Comparison of ENCODE assay signal across 15 mouse cellular contexts in the genomic region with DNA sequence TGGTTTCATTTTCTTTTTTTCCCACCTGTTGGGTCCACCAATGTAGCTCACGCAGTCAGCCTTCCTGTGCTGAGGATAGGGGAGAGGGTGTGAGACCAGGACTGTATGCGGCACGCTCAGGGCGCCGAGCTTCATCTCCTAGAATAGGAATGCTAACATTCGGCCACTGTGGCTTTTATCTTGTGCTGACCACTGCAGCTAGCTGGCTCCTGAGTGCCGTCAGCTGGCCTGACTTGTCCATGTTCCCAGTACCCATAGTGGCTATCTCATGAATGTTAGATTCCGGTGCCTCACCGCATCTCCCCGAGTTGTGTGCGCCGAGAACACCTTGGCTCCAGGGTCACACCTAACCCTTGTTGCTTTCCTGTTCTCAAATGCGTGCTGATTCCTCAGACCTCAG.
DNase-seq lines count a peak whose midpoint lies in the region; ATAC-seq and TF ChIP-seq lines count a peak whose summit lies in the region.
"Had no signal": no experiment of that assay in that cellular context is flagged by ENCODE, and none has a peak within 500 bp of the region (broad histone marks: within the 10 kb centered on the region; RNA-seq: fewer than 3 reads in every experiment).

No protein-coding gene starts in this region.

- no peaks in the 10 kb centered on the region for H3K9me3 ChIP-seq in forebrain, embryonic 16.5 days (ENCODE audit: control insufficient read depth, low read length)
- H3K9me3 ChIP-seq in forebrain, embryonic 13.5 days (replicated peaks), result no peaks in the 10 kb centered on the region
- H3K9me3 ChIP-seq in heart, embryonic 12.5 days (replicated peaks), result no peaks in the 10 kb centered on the region
- no peaks in the 10 kb centered on the region for H3K9me3 ChIP-seq in intestine, postnatal 0 days (ENCODE audit: control insufficient read depth)
- H3K9me3 ChIP-seq: embryonic facial prominence, embryonic 12.5 days; liver, embryonic 13.5 days; megakaryocyte, embryonic 14.5 days had no signal

- H3K9ac ChIP-seq in forebrain, embryonic 16.5 days (replicated peaks; ENCODE audit: low read depth, low read length), result no peak overlapping the region
- no peak overlapping the region for H3K9ac ChIP-seq in forebrain, embryonic 13.5 days
- 0 out of 2 replicates have a peak overlapping the region, but pooled peaks have one; percentile 12 for H3K9ac ChIP-seq in heart, embryonic 12.5 days
- H3K9ac ChIP-seq in intestine, postnatal 0 days (ENCODE audit: low read depth, low read length), result no peak overlapping the region
- H3K9ac ChIP-seq: embryonic facial prominence, embryonic 12.5 days; liver, embryonic 13.5 days had no signal

- TF ChIP-seq CTCF in left cerebral cortex, adult 2 months (IDR thresholded peaks at IDR 0.05), result no peak
- TF ChIP-seq CTCF in intestine, postnatal 0 days (IDR thresholded peaks at IDR 0.05; ENCODE audit: low read depth), result no peak

- H3K36me3 ChIP-seq in forebrain, embryonic 16.5 days (ENCODE audit: control insufficient read depth, insufficient read depth), result no peaks in the 10 kb centered on the region
- H3K36me3 ChIP-seq in forebrain, embryonic 13.5 days (ENCODE audit: poor library complexity, severe bottlenecking), result no peaks in the 10 kb centered on the region
- H3K36me3 ChIP-seq in heart, embryonic 12.5 days, result no peaks in the 10 kb centered on the region
- no peaks in the 10 kb centered on the region for H3K36me3 ChIP-seq in intestine, postnatal 0 days (ENCODE audit: control insufficient read depth, insufficient read depth)
- H3K36me3 ChIP-seq: embryonic facial prominence, embryonic 12.5 days; liver, embryonic 13.5 days had no signal

- intact Hi-C loops in left cerebral cortex, adult 2 months (cut with DNase I), result no loop called here

- ATAC-seq in forebrain, embryonic 16.5 days, result no peak
- ATAC-seq in forebrain, embryonic 13.5 days, result no peak
- no peak for ATAC-seq in heart, embryonic 12.5 days (ENCODE audit: insufficient number of reproducible peaks, low FRiP score)
- no peak for ATAC-seq in intestine, postnatal 0 days
- ATAC-seq: inflammation-experienced regulatory T-cells, adult 6 months had no signal

- WGBS in forebrain, embryonic 16.5 days, result 93% methylated on average over 13 of the region's 13 CpGs
- 93% methylated on average over 13 of the region's 13 CpGs for WGBS in forebrain, embryonic 13.5 days
- 51% methylated on average over 13 of the region's 13 CpGs for WGBS in heart, embryonic 12.5 days
- 87% methylated on average over 13 of the region's 13 CpGs for WGBS in intestine, postnatal 0 days

- no peaks in the 10 kb centered on the region for H3K27me3 ChIP-seq in forebrain, embryonic 16.5 days (replicated peaks; ENCODE audit: control insufficient read depth, insufficient read depth, low read length)
- H3K27me3 ChIP-seq in forebrain, embryonic 13.5 days, result no peaks in the 10 kb centered on the region
- H3K27me3 ChIP-seq in heart, embryonic 12.5 days (replicated peaks), result no peaks in the 10 kb centered on the region
- no peaks in the 10 kb centered on the region for H3K27me3 ChIP-seq in intestine, postnatal 0 days (replicated peaks; ENCODE audit: control insufficient read depth, insufficient read depth, low read length)
- H3K27me3 ChIP-seq: embryonic facial prominence, embryonic 12.5 days; liver, embryonic 13.5 days had no signal

- peak overlapping the region; percentile 88; the same call in 1 of the 2 replicates for H3K27ac ChIP-seq in forebrain, embryonic 16.5 days (ENCODE audit: low read length)
- H3K27ac ChIP-seq in forebrain, embryonic 13.5 days, result no peak overlapping the region
- H3K27ac ChIP-seq in left cerebral cortex, adult 2 months, result peak overlapping the region; percentile 72
- H3K27ac ChIP-seq in heart, embryonic 12.5 days (ENCODE audit: poor library complexity, severe bottlenecking), result no peak overlapping the region
- H3K27ac ChIP-seq in intestine, postnatal 0 days (ENCODE audit: low read depth, low read length), result 0 out of 2 replicates have a peak overlapping the region, but pooled peaks have one; percentile 41
- H3K27ac ChIP-seq: liver, embryonic 13.5 days had no signal

- H3K4me2 ChIP-seq in forebrain, embryonic 16.5 days (ENCODE audit: low read length), result no peak overlapping the region
- H3K4me2 ChIP-seq in forebrain, embryonic 13.5 days, result no peak overlapping the region
- H3K4me2 ChIP-seq in heart, embryonic 12.5 days, result peak overlapping the region; percentile 30
- H3K4me2 ChIP-seq in intestine, postnatal 0 days (replicated peaks; ENCODE audit: low read depth), result no peak overlapping the region
- H3K4me2 ChIP-seq: embryonic facial prominence, embryonic 12.5 days; liver, embryonic 13.5 days had no signal

- H3K4me3 ChIP-seq in forebrain, embryonic 16.5 days (replicated peaks; ENCODE audit: low read length), result no peak overlapping the region
- no peak overlapping the region for H3K4me3 ChIP-seq in forebrain, embryonic 13.5 days
- H3K4me3 ChIP-seq in left cerebral cortex, adult 2 months, result no peak overlapping the region
- H3K4me3 ChIP-seq in heart, embryonic 12.5 days, result no peak overlapping the region
- no peak overlapping the region for H3K4me3 ChIP-seq in intestine, postnatal 0 days (ENCODE audit: low read depth, low read length)
- H3K4me3 ChIP-seq: embryonic facial prominence, embryonic 12.5 days; liver, embryonic 13.5 days; megakaryocyte, embryonic 14.5 days had no signal

- DNase-seq in left cerebral cortex, adult 2 months (ENCODE audit: extremely low spot score in 1 of 2, low spot score in 2 of 2), result no peak
- DNase-seq in left cerebral cortex, adult 18-20 months (ENCODE audit: low spot score in 2 of 2), result no peak
- no peak for DNase-seq in thymus, postnatal 0 days (ENCODE audit: low spot score)
- no peak for DNase-seq in adrenal gland, adult (ENCODE audit: inconsistent age in 2 of 2, low spot score in 1 of 2)
- DNase-seq: adrenal gland, adult 8-10 months; cerebellum, postnatal 10 days; liver, embryonic 13.5 days; right cerebral cortex, postnatal 4 days had no signal

- H3K4me1 ChIP-seq in forebrain, embryonic 16.5 days (replicated peaks; ENCODE audit: control insufficient read depth, insufficient read depth, low read length), result peaks cover 39% of the 10 kb centered on the region
- peaks cover 36% of the 10 kb centered on the region for H3K4me1 ChIP-seq in forebrain, embryonic 13.5 days
- H3K4me1 ChIP-seq in heart, embryonic 12.5 days (replicated peaks), result peaks cover 48% of the 10 kb centered on the region
- no peaks in the 10 kb centered on the region; the same call in 1 of the 2 replicates for H3K4me1 ChIP-seq in intestine, postnatal 0 days (replicated peaks; ENCODE audit: control insufficient read depth, insufficient read depth, low read length)
- H3K4me1 ChIP-seq: liver, embryonic 13.5 days; megakaryocyte, embryonic 14.5 days had no signal

Comparison
In these comparisons a context has a peak if more than half of its experiments do, and no peak if none do; other contexts are left out.
1. H3K27ac ChIP-seq: peak in forebrain, embryonic 16.5 days (single experiment), left cerebral cortex, adult 2 months (single experiment) and intestine, postnatal 0 days (single experiment); none in forebrain, embryonic 13.5 days (single experiment) and heart, embryonic 12.5 days (single experiment).